Mouse (Mus musculus) megakaryocyte, embryonic 14.5 days (primary cell): ENCODE data around the gene Smg9.

Source experiments
- FLI1 ChIP-seq: IDR thresholded peaks from 2 replicates; pipeline ENCODE4 v1.6.1; 2012; ENCODE audit warnings: low read length, inconsistent platforms, mixed read lengths
- GATA1 ChIP-seq: IDR thresholded peaks from 3 replicates; pipeline ENCODE4 v1.6.1; 2012; ENCODE audit warnings: mixed read lengths, low read length, inconsistent platforms, borderline replicate concordance

- no peak for TF ChIP-seq GATA1
- TF ChIP-seq FLI1: no peak
Observed at GRCm38 (mm10) chr7:24459843-24460242, 60.4 kb downstream of the Smg9 start.
